Mouse (Mus musculus): ENCODE measurements at regions not wholly inside any gene's neighbourhood (a gene's known extent, or its start where the extent isn't known, plus 50 kb on each side); places are given as distances from the start of the nearest gene placed in this dataset.

DNA sequence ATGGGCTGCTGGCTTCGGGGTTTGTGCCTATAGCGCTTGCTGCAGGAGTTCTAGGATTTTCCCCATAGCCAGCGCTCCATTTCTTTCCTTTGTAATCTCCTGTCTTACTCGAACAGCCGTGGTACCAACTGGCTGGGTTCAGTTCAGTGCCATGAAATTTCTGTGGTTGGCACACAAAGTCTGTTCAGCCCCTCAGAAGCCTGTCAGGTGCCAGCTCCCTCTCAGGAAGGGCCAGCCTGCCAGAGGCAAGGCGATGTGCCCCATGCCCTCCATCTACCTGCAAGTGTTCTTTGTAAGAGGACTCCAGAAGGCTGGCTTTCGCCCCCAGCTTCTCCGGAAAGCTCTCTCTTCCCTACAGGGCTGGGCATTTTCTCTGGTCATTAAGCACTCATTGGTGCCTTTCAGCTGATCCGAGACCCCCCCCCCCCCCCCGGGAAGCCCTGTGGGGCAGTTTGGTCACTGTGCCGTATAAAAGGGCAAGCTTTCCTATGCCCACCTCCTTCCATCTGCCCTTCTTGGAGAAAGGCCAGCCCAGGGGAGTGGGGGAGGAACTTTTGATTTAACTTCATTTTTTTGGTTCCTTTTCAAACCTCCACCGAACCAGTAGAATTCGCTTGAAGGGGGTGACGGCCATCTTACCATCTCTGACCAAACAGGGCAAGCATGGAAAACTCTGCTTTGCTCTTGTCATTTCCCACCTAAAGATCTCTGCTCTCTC, 112.0 kb downstream of the Klhl25 start:
- Histone ChIP-seq H3K9me3 (ENCODE audit: control insufficient read depth, low read length) (no peaks in the 10 kb centered on the region), H3K4me1 (replicated peaks; ENCODE audit: control insufficient read depth in 2 of 2, insufficient read depth in 2 of 2, low read length in 1 of 2) (no peaks in the 10 kb centered on the region), H3K27ac (no peak overlapping the region), H3K9ac (replicated peaks) (no peak overlapping the region), H3K36me3 (replicated peaks; ENCODE audit: control insufficient read depth, insufficient read depth, low read depth) (no peaks in the 10 kb centered on the region), H3K4me3 (ENCODE audit: insufficient read depth in 1 of 2, low read depth in 2 of 2, low read length in 2 of 2) (no peak overlapping the region), H3K4me2 (ENCODE audit: low read depth) (no peak overlapping the region), H3K27me3 (ENCODE audit: control insufficient read depth, insufficient read depth, low read length) (no peaks in the 10 kb centered on the region)
- DNase-seq (ENCODE audit: low read depth in 3 of 3, low spot score in 3 of 3) (no peak), ATAC-seq (ENCODE audit: insufficient read depth) (no peak)
- TF ChIP-seq CTCF (IDR thresholded peaks at IDR 0.05; ENCODE audit: low read depth) (no peak), EP300 (IDR thresholded peaks at IDR 0.05; ENCODE audit: low read depth) (no peak)
- 73% methylated on average over 14 of the region's 14 CpGs for WGBS (ENCODE audit: insufficient replicate concordance)

DNA sequence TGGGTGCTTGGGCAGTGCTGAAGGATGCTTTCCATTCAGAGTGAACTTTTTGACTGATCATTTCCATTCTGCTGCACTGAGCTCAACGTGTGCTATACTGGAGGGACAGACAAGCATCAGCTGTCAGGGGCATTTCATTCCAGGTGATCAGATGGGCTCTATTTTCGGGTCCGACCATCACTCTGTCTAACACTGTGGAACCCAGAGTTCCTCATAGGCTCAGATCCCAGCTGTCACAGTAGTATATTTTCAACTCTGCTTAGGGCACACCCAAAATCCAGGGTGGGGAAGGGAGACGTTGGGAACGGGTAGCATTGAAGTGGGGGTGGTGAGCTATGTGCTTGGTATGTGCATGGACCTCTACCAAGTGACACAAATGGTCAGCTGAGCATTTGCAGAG, 120.1 kb downstream of the Klhl25 start:
- H3K27ac ChIP-seq: no peak overlapping the region
- H3K4me3 ChIP-seq (ENCODE audit: insufficient read depth in 1 of 2, low read depth in 2 of 2, low read length in 2 of 2): no peak overlapping the region
- H3K4me2 ChIP-seq (ENCODE audit: low read depth): no peak overlapping the region
- TF ChIP-seq EP300 (IDR thresholded peaks at IDR 0.05; ENCODE audit: low read depth) (no peak), CTCF (IDR thresholded peaks at IDR 0.05; ENCODE audit: low read depth) (no peak)
- H3K4me1 ChIP-seq (replicated peaks; ENCODE audit: control insufficient read depth in 2 of 2, insufficient read depth in 2 of 2, low read length in 1 of 2): no peaks in the 10 kb centered on the region
- DNase-seq (ENCODE audit: low read depth in 3 of 3, low spot score in 3 of 3) (no peak), ATAC-seq (ENCODE audit: insufficient read depth) (no peak)
- H3K9me3 ChIP-seq (ENCODE audit: control insufficient read depth, low read length): no peaks in the 10 kb centered on the region
- no peak overlapping the region for H3K9ac ChIP-seq (replicated peaks)
- H3K27me3 ChIP-seq (ENCODE audit: control insufficient read depth, insufficient read depth, low read length): no peaks in the 10 kb centered on the region
- H3K36me3 ChIP-seq (replicated peaks; ENCODE audit: control insufficient read depth, insufficient read depth, low read depth): no peaks in the 10 kb centered on the region
- 65% methylated on average over 5 of the region's 5 CpGs for WGBS (ENCODE audit: insufficient replicate concordance)

DNA sequence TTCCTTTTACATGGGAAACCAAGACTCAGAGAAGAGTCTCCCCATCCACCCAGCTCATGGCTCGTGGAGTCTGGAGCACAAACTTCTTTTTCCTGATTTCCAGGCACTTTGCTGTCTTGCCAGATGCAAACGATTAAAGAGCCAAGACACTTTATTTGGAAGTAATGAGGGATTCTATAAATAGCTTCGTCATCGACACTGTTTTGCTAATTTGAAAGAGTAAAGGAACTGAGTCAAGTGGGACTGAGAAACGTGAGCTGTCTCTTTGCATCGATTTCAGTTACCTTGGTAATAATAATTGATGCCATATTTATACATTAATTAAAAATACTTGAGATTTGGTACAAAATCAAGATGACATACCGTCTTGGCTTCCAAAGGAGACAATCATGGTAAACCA, 122.8 kb downstream of the Klhl25 start:
- WGBS (ENCODE audit: insufficient replicate concordance): 57% methylated on average over 7 of the region's 7 CpGs
- no peak overlapping the region for H3K4me2 ChIP-seq (ENCODE audit: low read depth)
- no peak for DNase-seq (ENCODE audit: low read depth in 3 of 3, low spot score in 3 of 3)
- no peak overlapping the region for H3K27ac ChIP-seq
- no peak overlapping the region for H3K4me3 ChIP-seq (ENCODE audit: insufficient read depth in 1 of 2, low read depth in 2 of 2, low read length in 2 of 2)
- H3K9ac ChIP-seq (replicated peaks): no peak overlapping the region
- ATAC-seq (ENCODE audit: insufficient read depth): no peak
- H3K9me3 ChIP-seq (ENCODE audit: control insufficient read depth, low read length): no peaks in the 10 kb centered on the region
- H3K4me1 ChIP-seq (replicated peaks; ENCODE audit: control insufficient read depth in 2 of 2, insufficient read depth in 2 of 2, low read length in 1 of 2): no peaks in the 10 kb centered on the region
- no peaks in the 10 kb centered on the region for H3K36me3 ChIP-seq (replicated peaks; ENCODE audit: control insufficient read depth, insufficient read depth, low read depth)
- H3K27me3 ChIP-seq (ENCODE audit: control insufficient read depth, insufficient read depth, low read length): no peaks in the 10 kb centered on the region
- TF ChIP-seq EP300 (IDR thresholded peaks at IDR 0.05; ENCODE audit: low read depth) (no peak), CTCF (IDR thresholded peaks at IDR 0.05; ENCODE audit: low read depth) (no peak)

DNA sequence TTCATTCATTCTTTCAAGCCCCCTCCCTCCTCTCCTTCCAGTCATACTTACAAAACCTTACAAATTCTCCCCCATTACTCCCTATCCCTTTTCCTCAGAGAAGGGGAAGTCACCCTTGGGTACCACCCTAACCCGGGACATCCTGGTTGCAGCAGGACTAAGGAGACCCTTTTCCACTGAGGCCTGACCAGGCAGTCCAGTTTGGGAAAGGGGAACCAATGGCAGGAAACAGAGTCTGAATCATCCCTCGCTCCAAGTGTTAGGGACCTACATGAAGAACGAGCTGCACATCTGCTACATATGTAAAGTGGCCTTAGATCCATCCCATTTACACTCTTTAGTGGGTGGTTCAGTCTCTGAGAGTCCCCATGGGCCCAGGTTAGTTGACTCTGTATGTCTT, 123.6 kb downstream of the Klhl25 start:
- H3K4me2 ChIP-seq (ENCODE audit: low read depth): no peak overlapping the region
- H3K9me3 ChIP-seq (ENCODE audit: control insufficient read depth, low read length): no peaks in the 10 kb centered on the region
- no peak overlapping the region for H3K9ac ChIP-seq (replicated peaks)
- no peak for DNase-seq (ENCODE audit: low read depth in 3 of 3, low spot score in 3 of 3)
- H3K36me3 ChIP-seq (replicated peaks; ENCODE audit: control insufficient read depth, insufficient read depth, low read depth): no peaks in the 10 kb centered on the region
- H3K27ac ChIP-seq: no peak overlapping the region
- TF ChIP-seq CTCF (IDR thresholded peaks at IDR 0.05; ENCODE audit: low read depth) (no peak), EP300 (IDR thresholded peaks at IDR 0.05; ENCODE audit: low read depth) (no peak)
- no peaks in the 10 kb centered on the region for H3K27me3 ChIP-seq (ENCODE audit: control insufficient read depth, insufficient read depth, low read length)
- no peaks in the 10 kb centered on the region for H3K4me1 ChIP-seq (replicated peaks; ENCODE audit: control insufficient read depth in 2 of 2, insufficient read depth in 2 of 2, low read length in 1 of 2)
- ATAC-seq (ENCODE audit: insufficient read depth): no peak
- whole genome bisulfite sequencing (ENCODE audit: insufficient replicate concordance): 69% methylated on average over 3 of the region's 3 CpGs
- no peak overlapping the region for H3K4me3 ChIP-seq (ENCODE audit: insufficient read depth in 1 of 2, low read depth in 2 of 2, low read length in 2 of 2)

DNA sequence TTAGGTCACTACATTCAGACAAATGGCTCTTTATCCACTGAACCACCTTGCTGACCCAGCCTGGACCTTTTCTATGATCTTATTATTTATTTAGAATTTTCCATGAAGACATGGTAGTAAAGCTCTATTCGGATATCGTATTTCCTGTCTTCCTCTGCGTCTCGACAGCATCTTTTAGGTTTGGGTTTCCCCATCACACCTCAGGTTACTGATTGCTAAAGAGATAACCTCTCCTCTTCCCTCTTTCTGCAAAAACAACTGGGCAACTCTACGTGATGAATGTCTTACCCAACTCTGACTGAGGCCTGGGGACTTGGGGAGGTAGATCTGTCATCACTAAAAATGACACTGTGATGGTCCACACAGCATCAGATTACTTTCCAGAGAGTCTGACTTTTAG, 133.4 kb downstream of the Klhl25 start:
- H3K9ac ChIP-seq (replicated peaks): no peak overlapping the region
- ATAC-seq (ENCODE audit: insufficient read depth): no peak
- TF ChIP-seq EP300 (IDR thresholded peaks at IDR 0.05; ENCODE audit: low read depth): no peak
- no peak for TF ChIP-seq CTCF (IDR thresholded peaks at IDR 0.05; ENCODE audit: low read depth)
- no peaks in the 10 kb centered on the region for H3K36me3 ChIP-seq (replicated peaks; ENCODE audit: control insufficient read depth, insufficient read depth, low read depth)
- no peaks in the 10 kb centered on the region for H3K9me3 ChIP-seq (ENCODE audit: control insufficient read depth, low read length)
- 51% methylated on average over 5 of the region's 5 CpGs for WGBS (ENCODE audit: insufficient replicate concordance)
- no peaks in the 10 kb centered on the region for H3K27me3 ChIP-seq (ENCODE audit: control insufficient read depth, insufficient read depth, low read length)
- no peak overlapping the region for H3K4me3 ChIP-seq (ENCODE audit: insufficient read depth in 1 of 2, low read depth in 2 of 2, low read length in 2 of 2)
- no peak overlapping the region for H3K4me2 ChIP-seq (ENCODE audit: low read depth)
- DNase-seq (ENCODE audit: low read depth in 3 of 3, low spot score in 3 of 3): no peak
- no peak overlapping the region for H3K27ac ChIP-seq
- no peaks in the 10 kb centered on the region for H3K4me1 ChIP-seq (replicated peaks; ENCODE audit: control insufficient read depth in 2 of 2, insufficient read depth in 2 of 2, low read length in 1 of 2)

Data from liver, embryonic 14.5 days (tissue).